Mouse (Mus musculus): Measurements from ENCODE around the gene Numa1. TPM values are rescaled to one million over a fixed set of nuclear protein-coding genes. Genes with fewer than 3 reads are reported as not detected.
"Not testable (repeated sequence)": the region's sequence is repeated elsewhere in the genome, so short reads cannot be mapped to it uniquely, and the experiment has no call there.

Numa1 gene
- total RNA-seq, 2 experiments from 2014 or later = 98.4 to 108 TPM

DNA sequence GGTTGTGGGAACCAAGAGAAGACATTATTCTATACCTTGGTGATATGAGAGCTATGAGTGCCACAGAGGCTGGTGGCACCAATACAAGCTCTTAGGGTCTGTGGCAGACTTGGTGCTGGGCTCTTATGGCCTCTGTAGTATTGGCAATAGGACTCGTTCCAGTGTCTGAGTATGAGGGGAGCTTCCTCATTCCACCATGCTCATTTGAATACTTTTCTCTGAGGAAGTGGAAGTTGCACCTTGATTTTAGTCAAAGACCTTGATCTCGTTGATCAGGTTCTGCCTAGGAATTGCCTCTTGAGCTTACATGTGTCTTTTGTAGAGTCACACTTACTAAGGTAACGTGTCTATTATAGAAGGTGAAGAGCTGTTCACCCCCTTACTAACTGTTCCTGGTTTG lies 60.3 kb downstream of the Numa1 start:
- no peak for DNase-seq

DNA sequence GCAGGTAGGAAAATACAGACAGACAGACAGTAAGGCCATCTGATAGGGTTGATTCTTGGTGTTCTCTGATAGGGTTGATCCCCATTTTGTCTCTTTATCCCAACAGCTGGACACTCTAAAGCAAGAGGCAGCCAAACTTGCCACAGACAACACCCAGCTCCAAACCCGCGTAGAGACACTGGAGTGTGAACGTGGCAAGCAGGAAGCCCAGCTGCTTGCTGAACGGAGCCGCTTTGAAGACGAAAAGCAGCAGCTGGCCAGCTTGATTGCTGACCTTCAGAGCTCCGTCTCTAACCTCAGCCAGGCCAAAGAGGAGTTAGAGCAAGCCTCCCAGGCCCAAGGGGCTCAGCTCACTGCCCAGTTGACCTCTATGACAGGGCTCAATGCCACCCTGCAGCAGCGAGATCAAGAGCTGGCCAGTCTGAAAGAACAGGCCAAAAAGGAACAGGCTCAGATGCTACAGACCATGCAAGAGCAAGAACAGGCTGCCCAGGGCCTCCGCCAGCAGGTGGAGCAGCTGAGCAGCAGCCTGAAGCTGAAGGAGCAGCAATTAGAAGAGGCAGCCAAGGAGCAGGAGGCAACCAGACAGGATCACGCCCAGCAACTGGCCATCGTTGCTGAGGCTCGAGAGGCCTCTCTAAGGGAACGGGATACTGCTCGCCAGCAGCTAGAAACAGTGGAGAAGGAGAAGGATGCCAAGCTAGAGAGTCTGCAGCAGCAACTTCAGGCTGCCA lies 64.5 kb downstream of the Numa1 start:
- DNase-seq = peak; percentile 91

DNA sequence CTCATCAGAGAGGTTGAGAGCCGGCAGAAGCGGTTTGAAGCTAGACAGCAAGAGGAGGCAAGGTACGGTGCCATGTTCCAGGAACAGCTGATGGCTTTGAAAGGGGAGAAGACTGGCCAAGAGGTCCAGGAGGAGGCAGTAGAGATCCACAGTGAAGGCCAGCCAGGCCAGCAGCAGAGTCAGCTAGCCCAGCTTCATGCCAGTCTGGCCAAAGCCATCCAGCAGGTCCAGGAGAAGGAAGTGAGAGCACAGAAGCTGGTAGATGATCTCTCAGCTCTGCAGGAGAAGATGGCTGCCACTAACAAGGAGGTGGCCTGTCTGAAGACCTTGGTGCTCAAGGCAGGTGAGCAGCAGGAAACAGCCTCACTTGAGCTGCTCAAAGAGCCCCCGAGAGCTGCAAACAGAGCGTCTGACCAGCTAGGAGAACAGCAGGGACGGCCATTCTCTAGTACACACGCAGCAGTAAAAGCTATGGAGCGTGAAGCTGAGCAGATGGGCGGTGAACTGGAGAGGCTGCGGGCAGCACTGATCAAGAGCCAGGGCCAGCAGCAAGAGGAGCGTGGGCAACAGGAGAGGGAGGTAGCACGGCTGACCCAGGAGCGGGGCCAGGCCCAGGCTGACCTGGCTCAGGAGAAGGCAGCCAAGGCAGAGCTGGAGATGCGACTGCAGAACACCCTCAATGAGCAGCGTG lies 65.7 kb downstream of the Numa1 start:
- no peak for DNase-seq

DNA sequence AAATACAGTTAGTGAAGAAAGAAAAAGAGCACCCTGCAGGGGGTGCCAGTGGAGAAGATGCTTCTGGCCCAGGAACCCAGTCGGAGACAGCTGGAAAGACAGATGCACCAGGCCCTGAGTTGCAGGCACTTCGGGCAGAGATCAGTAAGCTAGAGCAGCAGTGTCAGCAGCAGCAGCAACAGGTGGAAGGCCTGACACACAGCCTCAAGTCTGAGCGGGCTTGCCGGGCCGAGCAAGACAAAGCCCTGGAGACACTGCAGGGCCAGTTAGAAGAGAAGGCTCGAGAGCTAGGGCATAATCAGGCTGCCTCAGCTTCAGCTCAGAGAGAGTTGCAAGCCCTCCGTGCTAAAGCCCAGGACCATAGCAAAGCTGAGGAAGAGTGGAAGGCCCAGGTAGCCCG lies 66.4 kb downstream of the Numa1 start:
- DNase-seq = no peak

DNA sequence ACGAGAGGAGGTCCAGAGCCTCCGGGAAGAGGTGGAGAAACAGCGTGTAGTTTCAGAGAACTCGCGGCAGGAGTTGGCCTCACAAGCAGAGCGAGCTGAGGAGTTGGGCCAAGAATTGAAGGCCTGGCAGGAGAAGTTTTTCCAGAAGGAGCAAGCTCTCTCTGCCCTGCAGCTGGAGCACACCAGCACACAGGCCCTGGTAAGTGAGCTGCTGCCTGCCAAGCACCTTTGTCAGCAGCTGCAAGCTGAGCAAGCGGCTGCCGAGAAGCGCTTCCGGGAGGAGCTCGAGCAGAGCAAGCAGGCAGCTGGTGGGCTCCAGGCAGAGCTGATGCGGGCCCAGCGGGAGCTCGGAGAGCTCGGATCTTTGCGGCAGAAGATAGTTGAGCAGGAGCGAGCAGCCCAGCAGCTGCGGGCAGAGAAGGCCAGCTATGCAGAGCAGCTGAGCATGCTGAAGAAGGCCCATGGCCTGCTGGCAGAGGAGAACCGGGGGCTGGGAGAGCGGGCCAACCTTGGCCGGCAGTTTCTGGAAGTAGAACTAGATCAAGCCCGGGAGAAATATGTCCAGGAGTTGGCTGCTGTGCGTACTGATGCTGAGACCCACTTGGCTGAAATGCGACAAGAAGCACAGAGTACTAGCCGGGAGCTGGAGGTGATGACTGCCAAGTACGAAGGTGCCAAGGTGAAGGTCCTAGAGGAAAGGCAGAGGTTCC lies 67.2 kb downstream of the Numa1 start:
- DNase-seq = peak; percentile 47

DNA sequence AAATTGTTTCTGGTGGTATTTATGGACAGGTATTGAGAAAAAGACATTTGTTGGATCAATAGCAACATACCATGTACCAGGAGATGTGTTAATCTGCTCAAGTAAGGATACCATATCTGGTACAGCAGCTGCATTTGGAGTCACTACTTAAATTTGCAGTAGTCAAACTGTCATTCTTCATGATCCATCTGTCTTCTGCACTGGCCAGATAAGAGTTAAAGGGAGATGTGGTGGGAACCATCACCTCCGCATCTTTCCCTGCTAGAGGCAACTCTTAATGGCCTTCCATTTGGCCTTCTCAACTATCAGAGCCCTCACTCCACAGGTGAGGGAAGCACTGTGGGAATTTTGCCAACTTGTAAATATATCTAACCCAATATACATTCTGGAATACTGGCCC lies 72.6 kb downstream of the Numa1 start:
- no peak for DNase-seq

DNA sequence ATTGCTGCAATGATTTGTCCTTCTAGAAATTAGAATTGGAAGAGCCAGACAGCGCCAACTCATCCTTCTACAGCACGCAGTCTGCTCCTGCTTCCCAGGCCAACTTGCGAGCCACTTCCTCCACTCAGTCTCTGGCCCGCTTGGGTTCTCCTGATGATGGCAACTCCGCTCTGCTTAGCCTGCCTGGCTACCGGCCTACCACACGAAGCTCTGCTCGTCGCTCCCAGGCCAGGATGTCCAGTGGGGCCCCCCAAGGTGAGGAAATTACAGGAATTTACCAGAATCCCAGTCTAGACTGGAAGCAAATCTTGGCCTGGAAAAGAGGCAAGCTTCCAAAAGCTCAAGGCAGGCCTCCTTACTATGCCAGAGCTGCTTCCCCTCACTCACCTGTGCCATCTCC lies 77.9 kb downstream of the Numa1 start:
- no peak for DNase-seq

DNA sequence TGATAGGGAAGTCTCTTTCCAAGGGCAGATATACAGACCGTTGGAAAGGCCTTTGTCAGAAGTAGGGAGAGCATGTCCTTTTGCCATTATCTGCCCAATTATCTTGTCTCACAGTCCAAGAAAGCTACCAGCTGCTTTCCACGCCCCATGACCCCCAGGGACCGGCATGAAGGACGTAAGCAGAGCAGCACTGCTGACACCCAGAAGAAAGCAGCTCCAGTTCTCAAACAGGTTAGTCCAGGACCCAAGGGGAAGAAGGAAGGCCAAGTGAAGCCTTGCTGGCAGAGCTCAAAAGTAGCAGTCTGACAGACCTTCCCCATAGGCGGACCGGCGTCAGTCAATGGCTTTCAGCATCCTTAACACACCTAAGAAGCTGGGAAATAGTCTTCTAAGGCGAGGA lies 79.5 kb downstream of the Numa1 start:
- DNase-seq = no peak

DNA sequence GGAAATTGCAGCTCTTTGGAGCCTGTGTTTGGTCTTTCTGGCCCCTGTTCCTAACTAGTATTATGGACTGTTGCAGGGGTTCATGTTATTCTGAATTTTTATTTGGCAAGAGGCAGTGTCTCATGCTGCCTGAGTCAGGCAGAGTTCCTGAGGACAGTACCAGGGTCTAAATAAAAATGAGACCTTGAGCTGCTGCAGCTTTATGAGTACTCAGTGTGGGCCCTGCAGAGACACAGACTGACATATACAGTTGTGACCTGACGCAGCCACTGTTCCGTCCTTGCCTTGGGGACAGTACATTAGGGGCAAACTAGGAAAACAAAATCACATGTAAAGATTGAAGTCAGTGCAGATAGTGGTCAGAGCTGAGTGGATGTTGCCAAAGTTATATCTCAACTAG lies 81.1 kb downstream of the Numa1 start:
- DNase-seq = no peak

DNA sequence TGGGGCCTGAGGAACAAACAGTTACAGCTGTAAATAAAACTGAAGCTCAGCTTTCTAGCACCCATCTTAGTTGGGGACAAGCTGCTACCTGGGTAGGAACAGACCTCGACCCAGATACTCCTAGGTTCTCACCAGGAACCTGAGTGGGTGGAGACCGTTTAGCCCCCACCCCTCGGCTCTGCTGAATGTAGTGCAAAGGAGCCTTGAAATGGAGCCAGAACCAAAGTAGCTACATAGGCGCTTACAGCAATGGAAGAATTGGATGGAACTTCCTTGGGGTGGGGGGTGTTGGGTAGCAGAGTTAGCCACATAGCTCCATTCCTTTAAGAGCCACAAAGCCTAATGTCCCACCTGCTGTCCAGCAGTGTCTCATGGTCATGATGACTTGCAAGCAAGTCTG lies 83.0 kb downstream of the Numa1 start:
- DNase-seq = no peak

DNA sequence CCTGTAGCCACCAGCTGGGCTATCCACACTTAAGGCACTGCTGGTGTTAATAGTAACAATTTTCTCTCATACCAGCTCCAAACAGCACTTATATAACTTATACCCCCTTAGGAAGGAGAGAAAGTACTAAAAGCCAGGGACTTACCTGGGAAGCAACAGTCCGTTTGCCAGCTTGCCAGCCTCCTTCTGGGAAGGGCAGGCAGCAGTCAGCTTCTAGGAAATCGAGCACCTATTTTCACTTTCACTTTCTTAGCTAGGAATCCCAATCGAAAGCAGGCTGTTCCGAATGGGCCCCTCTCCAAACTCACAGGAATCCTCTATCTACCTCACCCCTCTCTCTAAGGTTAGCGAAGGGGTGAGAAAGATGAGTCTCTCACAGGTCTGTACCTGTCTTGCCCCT lies 83.5 kb downstream of the Numa1 start:
- DNase-seq = no peak

DNA sequence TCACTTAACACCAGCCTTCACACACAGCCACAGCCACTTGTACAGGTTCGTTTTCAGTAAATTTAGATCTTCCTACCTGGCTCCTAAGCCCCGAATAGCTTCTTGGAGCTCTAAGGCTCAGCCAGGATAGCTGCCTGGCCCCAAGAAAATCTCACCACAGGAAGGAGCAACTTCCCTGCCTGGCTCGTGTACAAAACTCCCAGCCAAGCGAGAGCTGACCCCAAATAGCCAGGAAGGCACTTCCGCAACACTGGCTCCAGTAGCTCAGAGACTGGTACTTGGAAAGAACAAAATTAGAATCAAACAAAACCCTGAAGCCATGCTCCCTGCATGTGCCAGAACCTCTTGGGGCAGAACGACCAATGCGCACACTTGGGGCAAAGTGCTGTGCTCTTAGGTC lies 84.1 kb downstream of the Numa1 start:
- DNase-seq = no peak

DNA sequence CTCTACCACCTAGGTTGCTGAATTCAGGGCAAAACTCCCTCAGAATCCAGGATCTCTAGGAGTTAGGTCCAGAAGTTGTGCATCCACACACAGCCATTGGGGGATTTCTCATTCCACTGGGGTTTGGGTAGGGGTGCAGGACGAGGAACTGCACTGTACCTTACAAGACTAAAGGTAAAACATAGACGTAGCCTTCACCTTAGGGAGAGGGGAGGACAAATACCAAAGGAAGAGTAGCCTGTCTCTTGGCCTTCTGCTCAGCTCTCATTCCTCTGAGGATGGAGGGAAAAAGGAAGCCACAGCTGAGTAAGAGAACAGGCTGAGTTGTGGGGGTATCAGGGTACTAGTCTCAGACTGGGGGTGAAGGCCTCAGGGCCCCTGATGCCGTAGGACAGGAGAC lies 84.7 kb downstream of the Numa1 start, which contains the start of gene Il18bp:
TSS of gene Il18bp (minus strand) at position 101 of the 400 bp plus-strand sequence.
- DNase-seq = no peak

DNA sequence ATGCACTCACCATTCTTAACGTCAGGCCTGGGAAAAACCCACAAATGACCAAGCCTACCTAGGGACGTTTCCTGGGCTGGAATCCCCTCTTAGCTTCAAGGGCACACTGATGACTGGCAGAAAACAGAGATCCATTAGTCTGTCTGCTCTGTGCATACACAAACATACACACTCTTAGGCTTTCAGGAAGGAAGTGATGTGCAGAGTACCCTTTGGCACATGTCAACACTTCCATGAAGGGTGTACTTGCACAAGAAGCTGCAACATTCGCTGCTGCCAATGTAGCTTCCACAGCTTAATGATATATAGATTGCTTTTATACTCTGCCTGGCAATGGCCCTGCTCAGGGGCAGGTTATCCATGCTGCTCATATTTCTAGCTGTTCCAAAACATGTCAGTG lies 85.5 kb downstream of the Numa1 start:
- no peak for DNase-seq

DNA sequence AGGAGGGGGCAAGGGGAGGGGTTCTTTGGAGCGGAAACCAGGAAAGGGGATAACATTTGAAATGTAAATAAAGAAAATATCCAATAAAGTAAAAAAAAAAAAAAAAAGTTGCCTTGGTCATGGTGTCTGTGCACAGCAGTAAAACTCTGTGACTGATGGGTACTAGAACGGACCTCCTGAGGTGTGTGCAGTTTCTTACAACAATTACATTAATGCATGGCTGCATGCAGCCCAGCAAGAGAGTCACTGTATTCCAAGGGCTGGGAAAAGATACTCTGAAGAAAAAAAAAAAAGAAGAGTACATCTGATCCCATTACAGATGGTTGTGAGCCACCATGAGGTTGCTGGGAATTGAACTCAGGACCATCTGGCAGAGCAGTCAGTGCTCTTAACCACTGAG lies 87.0 kb downstream of the Numa1 start:
- DNase-seq = not testable (repeated sequence)

DNA sequence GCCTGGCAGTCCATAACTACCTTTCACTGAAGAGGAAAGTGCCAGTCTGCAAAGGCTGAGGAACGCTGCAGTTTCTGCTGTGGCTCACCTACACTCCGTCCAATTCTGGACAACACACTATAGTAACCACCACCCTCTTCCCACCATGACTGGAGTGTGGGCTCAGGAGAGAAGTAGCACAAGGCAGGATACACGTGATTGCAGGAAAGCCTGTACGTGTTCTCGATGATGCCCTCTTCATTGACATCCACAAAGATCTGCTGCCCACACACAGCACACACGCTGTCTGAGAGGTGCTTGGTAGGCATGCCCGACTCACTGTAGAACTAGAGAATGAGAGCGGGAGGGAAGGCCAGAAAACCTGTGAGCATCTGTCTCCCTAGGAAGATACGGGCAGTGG lies 89.9 kb downstream of the Numa1 start:
- no peak for DNase-seq

DNA sequence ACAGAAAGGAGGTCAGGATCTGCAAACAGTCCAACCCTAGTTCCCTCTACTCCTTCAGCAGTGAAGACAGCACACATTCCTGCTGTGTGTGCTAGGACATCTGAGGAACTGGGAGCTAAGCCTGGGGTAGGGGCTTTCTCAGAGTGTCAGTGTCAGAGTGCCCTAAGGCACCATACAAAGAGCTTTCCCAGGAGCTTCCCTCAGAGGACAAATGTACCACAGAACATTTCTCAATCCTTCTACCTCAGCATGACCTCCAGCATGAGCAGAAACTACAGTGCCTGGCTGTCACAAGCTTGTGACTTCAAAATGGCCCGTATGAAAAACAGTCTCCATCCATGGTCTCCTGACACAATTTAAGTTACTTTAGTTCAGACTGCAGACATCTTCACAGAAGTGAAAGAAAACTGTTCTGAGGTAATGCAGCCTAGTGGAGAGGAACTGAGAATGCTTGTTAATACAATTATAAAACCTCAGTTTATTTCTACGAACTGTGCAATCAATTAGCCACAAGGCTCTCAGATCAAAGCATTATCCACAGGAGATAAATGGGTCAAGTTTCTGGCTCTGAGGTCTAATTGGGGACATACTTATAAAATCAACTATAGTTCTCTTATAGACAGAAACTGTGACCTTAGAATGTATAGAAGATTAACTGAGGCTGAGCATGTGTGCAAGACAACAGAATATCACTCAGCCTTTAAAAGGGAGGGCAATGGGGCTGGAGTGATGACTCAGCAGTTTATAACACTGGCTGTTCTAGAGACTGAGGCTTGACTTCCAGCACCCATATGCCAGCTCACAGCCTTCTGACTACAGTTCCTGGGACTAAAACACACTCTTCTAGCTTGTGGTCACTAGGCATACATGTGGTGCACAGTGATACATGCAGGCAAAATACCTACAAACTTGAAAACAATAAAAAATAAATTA lies 91.5 kb downstream of the Numa1 start:
- no peak for DNase-seq

DNA sequence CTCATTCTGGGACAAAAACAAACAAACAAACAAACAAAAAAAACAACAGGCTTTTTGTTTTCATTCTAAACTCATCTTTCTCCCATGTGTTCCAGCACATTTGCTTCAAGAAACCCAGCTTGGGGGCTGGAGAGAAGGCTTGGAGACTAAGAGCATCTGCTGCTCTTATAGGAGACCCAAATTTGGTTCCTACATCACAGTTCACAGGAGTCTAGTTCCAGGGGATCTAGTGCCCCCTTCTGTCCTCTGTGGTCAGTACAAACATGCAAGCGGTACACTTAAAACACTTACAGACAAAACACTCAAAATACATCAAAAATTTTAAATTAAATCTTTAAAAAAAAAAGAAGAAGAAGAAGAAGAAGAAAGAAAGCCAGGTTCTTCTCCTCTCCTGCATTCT lies 101.0 kb downstream of the Numa1 start:
- DNase-seq = no peak

DNA sequence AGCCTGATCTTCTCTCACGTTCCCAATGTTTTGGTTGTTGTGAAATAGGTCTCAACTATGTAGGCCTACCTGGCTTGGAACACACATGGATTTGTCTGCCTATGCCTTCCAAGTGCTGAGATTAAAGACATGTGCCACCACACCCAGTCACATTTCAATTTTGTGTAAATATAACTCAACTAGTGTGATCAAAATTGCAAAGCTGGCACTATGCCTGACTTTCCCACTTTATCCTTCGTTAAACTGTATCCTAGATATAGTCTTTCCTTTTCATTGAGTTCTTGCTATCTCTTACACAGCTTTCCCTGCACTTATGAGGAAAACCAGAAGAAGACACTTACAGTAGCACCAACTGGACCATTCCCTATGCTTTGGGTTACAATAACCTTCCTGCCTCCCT lies 101.6 kb downstream of the Numa1 start:
- no peak for DNase-seq

DNA sequence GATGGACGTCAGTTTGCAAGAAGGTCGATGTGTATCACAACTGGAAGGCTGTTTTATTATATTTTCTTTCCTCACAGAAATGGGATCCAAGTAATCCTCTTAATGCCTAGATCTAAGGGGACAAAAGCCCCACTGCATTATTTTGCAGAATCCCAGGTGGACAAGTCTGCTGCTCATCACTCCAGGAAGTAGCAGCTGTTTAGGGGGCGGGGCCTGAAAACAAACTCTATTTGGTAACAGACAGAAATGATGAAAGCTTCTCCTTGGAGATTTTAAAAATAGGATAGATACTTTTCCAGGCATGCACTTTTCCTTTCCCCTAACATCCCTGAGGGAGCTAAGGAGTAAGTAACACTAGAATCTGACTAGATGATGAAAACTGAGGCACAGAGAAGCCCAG lies 103.4 kb downstream of the Numa1 start:
- no peak for DNase-seq

DNA sequence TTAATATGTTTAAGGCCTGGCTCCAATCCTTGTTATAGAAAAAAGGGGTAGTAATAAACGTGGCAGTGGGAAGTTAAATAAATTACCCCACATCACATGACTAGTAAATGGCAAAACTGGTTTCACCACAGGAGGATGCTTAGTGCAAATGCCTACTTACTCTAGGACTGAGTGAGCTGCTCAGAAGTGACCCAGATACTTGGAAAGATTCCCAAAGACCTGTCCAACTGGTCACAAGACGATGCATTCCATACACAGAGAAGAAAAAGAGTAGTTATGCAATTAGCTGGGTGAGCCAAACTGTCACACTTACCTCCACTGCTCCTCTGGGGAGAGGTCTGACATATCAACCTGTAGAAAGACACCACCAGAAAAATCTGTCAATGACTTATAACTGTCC lies 108.4 kb downstream of the Numa1 start:
- no peak for DNase-seq

DNA sequence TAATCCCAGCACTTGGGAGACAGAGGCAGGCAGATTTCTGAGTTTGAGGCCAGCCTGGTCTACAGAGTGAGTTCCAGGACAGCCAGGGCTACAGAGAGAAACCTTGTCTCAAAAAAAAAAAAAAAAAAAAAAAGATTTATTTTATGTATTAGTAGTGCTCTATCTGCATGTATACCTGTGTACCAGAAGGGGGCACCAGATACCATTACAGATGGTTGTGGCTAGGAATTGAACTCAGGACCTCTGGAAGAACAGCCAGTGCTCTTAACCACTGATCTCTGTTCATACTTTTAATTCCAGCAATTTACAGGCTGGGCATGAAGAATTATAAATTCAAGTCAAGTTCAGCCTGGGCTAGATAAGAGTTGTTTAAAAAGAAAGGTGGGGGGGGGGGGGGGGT lies 114.6 kb downstream of the Numa1 start:
- DNase-seq = not testable (repeated sequence)

DNA sequence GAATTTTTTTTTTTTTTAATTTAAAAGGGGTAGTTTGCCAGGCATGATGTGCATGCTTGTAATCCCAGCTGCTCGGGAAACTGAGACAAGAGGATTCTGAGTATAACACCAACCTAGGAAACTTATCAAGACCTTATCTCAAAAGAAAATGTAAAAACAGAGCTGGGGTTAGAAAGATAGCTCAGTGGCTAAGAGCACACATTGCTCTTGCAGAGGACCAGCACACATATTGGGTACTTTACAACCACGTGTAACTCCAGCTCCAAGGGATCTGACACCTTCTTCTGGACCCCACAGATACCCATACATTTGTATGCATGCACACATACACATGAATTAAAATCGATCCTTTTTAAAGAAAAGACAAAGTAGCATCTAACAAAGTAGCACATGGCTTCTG lies 127.4 kb downstream of the Numa1 start:
- DNase-seq = no peak

All from heart, postnatal 4 days (tissue).